Mouse (Mus musculus) embryonic facial prominence, embryonic 12.5 days (tissue): ENCODE measurements at regions not wholly inside any gene's neighbourhood (a gene's known extent, or its start where the extent isn't known, plus 50 kb on each side); places are given as distances from the start of the nearest gene placed in this dataset.
"Not testable (repeated sequence)": the region's sequence is repeated elsewhere in the genome, so short reads cannot be mapped to it uniquely, and the experiment has no call there.

Experiments
- ATAC-seq: fragments of 200-750 bp; cut with Nextera tagmentation; 2 replicates; pipeline ENCODE4 v1.8.0; 2017; ENCODE audit not compliant: insufficient number of reproducible peaks, insufficient read depth, low FRiP score, low TSS enrichment
- H3K27ac ChIP-seq: fragments of 300-500 bp; sonication (generic); 2 replicates; pipeline ENCODE4 v1.5.1; 2016; ENCODE audit warnings: mild to moderate bottlenecking
- H3K27me3 ChIP-seq: fragments of 300-500 bp; sonication (generic); 2 replicates; pipeline ENCODE4 v1.6.1; 2016; ENCODE audit warnings: mild to moderate bottlenecking, moderate library complexity
- H3K36me3 ChIP-seq: fragments of 300-500 bp; sonication (generic); 2 replicates; pipeline ENCODE4 v1.6.1; 2016; ENCODE audit warnings: mild to moderate bottlenecking
- H3K4me1 ChIP-seq: fragments of 300-500 bp; sonication (generic); 2 replicates; pipeline ENCODE4 v1.6.1; 2016
- H3K4me2 ChIP-seq: fragments of 300-500 bp; sonication (generic); replicated peaks from 2 replicates; pipeline ENCODE4 v1.6.1; 2016; ENCODE audit warnings: mild to moderate bottlenecking, moderate library complexity
- H3K4me3 ChIP-seq: fragments of 300-500 bp; sonication (generic); 2 replicates; pipeline ENCODE4 v1.5.1; 2016; ENCODE audit warnings: mild to moderate bottlenecking
- H3K9ac ChIP-seq: fragments of 300-500 bp; sonication (generic); 2 replicates; pipeline ENCODE4 v1.6.1; 2016; ENCODE audit warnings: mild to moderate bottlenecking, moderate library complexity
- H3K9me3 ChIP-seq: fragments of 300-500 bp; sonication (generic); 2 replicates; pipeline ENCODE4 v1.6.1; 2016; ENCODE audit warnings: mild to moderate bottlenecking, moderate library complexity
- WGBS: fragments of 180-500 bp; shearing (Covaris S2); methylation state at CpG from one replicate; pipeline ENCODE4 v1.1.7; 2016; 5-methylcytosine and 5-hydroxymethylcytosine counted together

- no peak for ATAC-seq
- H3K4me2 ChIP-seq = no peak overlapping the region
- H3K4me3 ChIP-seq = no peak overlapping the region
- H3K36me3 ChIP-seq = no peaks in the 10 kb centered on the region
- H3K9ac ChIP-seq = no peak overlapping the region
- H3K4me1 ChIP-seq = no peaks in the 10 kb centered on the region
- no peak overlapping the region for H3K27ac ChIP-seq
- 0 out of 2 replicates have a peak, but pooled peaks cover 3% of the 10 kb centered on the region for H3K27me3 ChIP-seq
- H3K9me3 ChIP-seq = no peaks in the 10 kb centered on the region
- WGBS = 81% methylated on average over 7 of the region's 7 CpGs
Measured at GRCm38 (mm10) chr13:72495353-72495752, 133.3 kb upstream of the Irx2 start.

- WGBS = 69% methylated on average over 5 of the region's 5 CpGs
- H3K4me2 ChIP-seq = no peak overlapping the region
- no peaks in the 10 kb centered on the region for H3K4me1 ChIP-seq
- H3K9ac ChIP-seq = no peak overlapping the region
- no peaks in the 10 kb centered on the region for H3K36me3 ChIP-seq
- H3K9me3 ChIP-seq = no peaks in the 10 kb centered on the region
- no peak overlapping the region for H3K4me3 ChIP-seq
- ATAC-seq = no peak
- H3K27me3 ChIP-seq = 0 out of 2 replicates have a peak, but pooled peaks cover 3% of the 10 kb centered on the region
- H3K27ac ChIP-seq = no peak overlapping the region
Measured at GRCm38 (mm10) chr13:72497036-72497435, 131.6 kb upstream of the Irx2 start.

- no peak overlapping the region for H3K4me3 ChIP-seq
- H3K9ac ChIP-seq = no peak overlapping the region
- H3K36me3 ChIP-seq = no peaks in the 10 kb centered on the region
- no peak overlapping the region for H3K4me2 ChIP-seq
- H3K27ac ChIP-seq = no peak overlapping the region
- no peaks in the 10 kb centered on the region for H3K4me1 ChIP-seq
- ATAC-seq = no peak
- H3K9me3 ChIP-seq = no peaks in the 10 kb centered on the region
- H3K27me3 ChIP-seq = 0 out of 2 replicates have a peak, but pooled peaks cover 3% of the 10 kb centered on the region
- 26% methylated on average over 10 of the region's 10 CpGs for WGBS
Measured at GRCm38 (mm10) chr13:72497521-72497920, 131.1 kb upstream of the Irx2 start.

- Histone ChIP-seq H3K36me3 (no peaks in the 10 kb centered on the region), H3K4me3 (no peak overlapping the region), H3K4me2 (no peak overlapping the region), H3K27me3 (no peaks in the 10 kb centered on the region), H3K27ac (no peak overlapping the region), H3K9ac (no peak overlapping the region), H3K4me1 (no peaks in the 10 kb centered on the region), H3K9me3 (no peaks in the 10 kb centered on the region)
- 78% methylated on average over 4 of the region's 4 CpGs for WGBS
- ATAC-seq = no peak
Measured at GRCm38 (mm10) chr13:72505954-72506353, 122.7 kb upstream of the Irx2 start.

- Histone ChIP-seq H3K27ac (no peak overlapping the region), H3K4me2 (no peak overlapping the region), H3K4me3 (no peak overlapping the region), H3K9ac (no peak overlapping the region), H3K27me3 (no peaks in the 10 kb centered on the region), H3K4me1 (no peaks in the 10 kb centered on the region), H3K36me3 (no peaks in the 10 kb centered on the region), H3K9me3 (no peaks in the 10 kb centered on the region)
- no peak for ATAC-seq
- 85% methylated on average over 4 of the region's 4 CpGs for WGBS
Measured at GRCm38 (mm10) chr13:72538633-72539032, 90.0 kb upstream of the Irx2 start.

GRCm38 (mm10) chr13:72541706-72542105 lies 86.9 kb upstream of the Irx2 start:
- 81% methylated on average over 3 of the region's 3 CpGs for WGBS
- Histone ChIP-seq H3K27ac (no peak overlapping the region), H3K27me3 (no peaks in the 10 kb centered on the region), H3K4me2 (no peak overlapping the region), H3K4me1 (no peaks in the 10 kb centered on the region), H3K9me3 (no peaks in the 10 kb centered on the region), H3K4me3 (no peak overlapping the region), H3K9ac (no peak overlapping the region), H3K36me3 (no peaks in the 10 kb centered on the region)
- ATAC-seq = no peak

- Histone ChIP-seq H3K9me3 (no peaks in the 10 kb centered on the region), H3K4me1 (no peaks in the 10 kb centered on the region), H3K36me3 (no peaks in the 10 kb centered on the region), H3K27ac (no peak overlapping the region), H3K27me3 (no peaks in the 10 kb centered on the region), H3K4me3 (no peak overlapping the region), H3K4me2 (no peak overlapping the region), H3K9ac (no peak overlapping the region)
- WGBS = 74% methylated on average over 8 of the region's 8 CpGs
- no peak for ATAC-seq
Measured at GRCm38 (mm10) chr13:72557951-72558350, 70.7 kb upstream of the Irx2 start.

GRCm38 (mm10) chr13:72571871-72572270 lies 56.7 kb upstream of the Irx2 start:
- no peak for ATAC-seq
- Histone ChIP-seq H3K9me3 (no peaks in the 10 kb centered on the region), H3K4me1 (peaks cover 6% of the 10 kb centered on the region; the same call in 1 of the 2 replicates), H3K27ac (no peak overlapping the region), H3K36me3 (no peaks in the 10 kb centered on the region), H3K9ac (no peak overlapping the region), H3K4me3 (no peak overlapping the region), H3K4me2 (no peak overlapping the region), H3K27me3 (0 out of 2 replicates have a peak, but pooled peaks cover 3% of the 10 kb centered on the region)
- WGBS = 16% methylated on average over 7 of the region's 7 CpGs

GRCm38 (mm10) chr13:72572846-72573245 lies 55.8 kb upstream of the Irx2 start:
- Histone ChIP-seq H3K9me3 (no peaks in the 10 kb centered on the region), H3K9ac (no peak overlapping the region), H3K27ac (no peak overlapping the region), H3K4me3 (no peak overlapping the region), H3K4me2 (no peak overlapping the region), H3K4me1 (peaks cover 6% of the 10 kb centered on the region; the same call in 1 of the 2 replicates), H3K27me3 (0 out of 2 replicates have a peak, but pooled peaks cover 3% of the 10 kb centered on the region), H3K36me3 (no peaks in the 10 kb centered on the region)
- no peak for ATAC-seq
- WGBS = 46% methylated on average over 1 of the region's 1 CpGs

- not testable (repeated sequence) for H3K4me3 ChIP-seq, H3K27me3 ChIP-seq, H3K9me3 ChIP-seq, H3K36me3 ChIP-seq, H3K4me1 ChIP-seq, ATAC-seq, H3K4me2 ChIP-seq, H3K9ac ChIP-seq, H3K27ac ChIP-seq
- 63% methylated on average over 4 of the region's 4 CpGs for WGBS
Measured at GRCm38 (mm10) chr13:72574126-72574525, 54.5 kb upstream of the Irx2 start.

GRCm38 (mm10) chr13:72576485-72576884 lies 52.1 kb upstream of the Irx2 start:
- Histone ChIP-seq H3K27me3 (0 out of 2 replicates have a peak, but pooled peaks cover 3% of the 10 kb centered on the region), H3K4me1 (peaks cover 5% of the 10 kb centered on the region; the same call in 1 of the 2 replicates), H3K36me3 (no peaks in the 10 kb centered on the region), H3K9ac (no peak overlapping the region), H3K4me2 (no peak overlapping the region), H3K4me3 (no peak overlapping the region), H3K27ac (no peak overlapping the region), H3K9me3 (no peaks in the 10 kb centered on the region)
- ATAC-seq = no peak
- WGBS = 38% methylated on average over 6 of the region's 6 CpGs

- Histone ChIP-seq H3K4me2 (no peak overlapping the region), H3K27me3 (no peaks in the 10 kb centered on the region), H3K4me1 (no peaks in the 10 kb centered on the region), H3K36me3 (no peaks in the 10 kb centered on the region), H3K4me3 (no peak overlapping the region), H3K9ac (no peak overlapping the region), H3K9me3 (no peaks in the 10 kb centered on the region), H3K27ac (no peak overlapping the region)
- no peak for ATAC-seq
- 82% methylated on average over 3 of the region's 3 CpGs for WGBS
Measured at GRCm38 (mm10) chr13:72578416-72578815, 50.2 kb upstream of the Irx2 start.
